Mouse (Mus musculus): ENCODE measurements around the gene Rap1a.

- TF ChIP-seq CTCF (IDR thresholded peaks at IDR 0.05; ENCODE audit: low read depth): no peak
- TF ChIP-seq EP300 (IDR thresholded peaks at IDR 0.05; ENCODE audit: low read depth): no peak
Measured at GRCm38 (mm10) chr3:105838655-105839054, 37.5 kb upstream of the Rap1a start.

All from liver, embryonic 14.5 days (tissue).